Comparison of ENCODE assay signal across 11 mouse cellular contexts in genomic region chr17:75349109-75349508, GRCm38 (mm10).
DNase-seq lines count a peak whose midpoint lies in the region; ATAC-seq lines count a peak whose summit lies in the region.
"Had no signal": no experiment of that assay in that cellular context is flagged by ENCODE, and none has a peak within 500 bp of the region (broad histone marks: within the 10 kb centered on the region; RNA-seq: fewer than 3 reads in every experiment).

No protein-coding gene starts in this region.

- no peaks in the 10 kb centered on the region for H3K4me1 ChIP-seq in embryonic facial prominence, embryonic 14.5 days (ENCODE audit: control insufficient read depth, insufficient read depth, low read length)
- H3K4me1 ChIP-seq in embryonic facial prominence, embryonic 10.5 days, result no peaks in the 10 kb centered on the region
- no peaks in the 10 kb centered on the region for H3K4me1 ChIP-seq in kidney, embryonic 16.5 days (ENCODE audit: insufficient read depth, low read length)
- H3K4me1 ChIP-seq: forebrain, embryonic 12.5 days; midbrain, embryonic 12.5 days had no signal

- peak; percentile 26 for DNase-seq in embryonic facial prominence, embryonic 14.5 days (ENCODE audit: low spot score)
- no peak for DNase-seq in embryonic facial prominence, embryonic 10.5 days (ENCODE audit: low spot score)
- peak; percentile 68 for DNase-seq in brain, adult 2 months (ENCODE audit: low read depth, low spot score)
- peak; percentile 29 for DNase-seq in lung, postnatal 14 days
- no peak for DNase-seq in embryo, embryonic 10.5 days (ENCODE audit: low spot score)
- DNase-seq in yolk sac, embryonic 10.5 days (ENCODE audit: low spot score), result no peak
- DNase-seq: kidney, adult 8-10 months had no signal

- H3K4me2 ChIP-seq in embryonic facial prominence, embryonic 14.5 days (ENCODE audit: low read depth, low read length), result no peak overlapping the region
- H3K4me2 ChIP-seq in kidney, embryonic 16.5 days (replicated peaks; ENCODE audit: low read depth, low read length), result no peak overlapping the region
- H3K4me2 ChIP-seq: forebrain, embryonic 12.5 days; midbrain, embryonic 12.5 days had no signal

- H3K9me3 ChIP-seq in embryonic facial prominence, embryonic 14.5 days (ENCODE audit: control insufficient read depth, low read length), result no peaks in the 10 kb centered on the region; the same call in 1 of the 2 replicates
- H3K9me3 ChIP-seq in embryonic facial prominence, embryonic 10.5 days, result peaks cover 5% of the 10 kb centered on the region; the same call in 1 of the 2 replicates
- H3K9me3 ChIP-seq in kidney, embryonic 16.5 days (ENCODE audit: low read length), result no peaks in the 10 kb centered on the region
- H3K9me3 ChIP-seq: forebrain, embryonic 12.5 days; midbrain, embryonic 12.5 days had no signal

- no peak overlapping the region for H3K4me3 ChIP-seq in embryonic facial prominence, embryonic 14.5 days (ENCODE audit: low read depth, low read length)
- no peak overlapping the region for H3K4me3 ChIP-seq in embryonic facial prominence, embryonic 10.5 days
- H3K4me3 ChIP-seq in kidney, embryonic 16.5 days (ENCODE audit: low read length), result no peak overlapping the region
- H3K4me3 ChIP-seq: forebrain, embryonic 12.5 days; midbrain, embryonic 12.5 days had no signal

- WGBS in embryonic facial prominence, embryonic 14.5 days, result 76% methylated on average over 8 of the region's 8 CpGs
- WGBS in embryonic facial prominence, embryonic 10.5 days, result 93% methylated on average over 8 of the region's 8 CpGs
- 92% methylated on average over 8 of the region's 8 CpGs for WGBS in kidney, embryonic 16.5 days

- H3K27me3 ChIP-seq in embryonic facial prominence, embryonic 14.5 days (replicated peaks; ENCODE audit: control insufficient read depth, insufficient read depth, low read length), result no peaks in the 10 kb centered on the region
- no peaks in the 10 kb centered on the region for H3K27me3 ChIP-seq in embryonic facial prominence, embryonic 10.5 days (replicated peaks; ENCODE audit: low read depth, poor library complexity, severe bottlenecking)
- H3K27me3 ChIP-seq in kidney, embryonic 16.5 days (ENCODE audit: insufficient read depth, low read length), result no peaks in the 10 kb centered on the region
- H3K27me3 ChIP-seq: forebrain, embryonic 12.5 days; midbrain, embryonic 12.5 days had no signal

- H3K27ac ChIP-seq in embryonic facial prominence, embryonic 14.5 days (replicated peaks; ENCODE audit: low read depth, low read length), result no peak overlapping the region
- no peak overlapping the region for H3K27ac ChIP-seq in embryonic facial prominence, embryonic 10.5 days (replicated peaks)
- H3K27ac ChIP-seq in kidney, embryonic 16.5 days (ENCODE audit: low read length), result no peak overlapping the region
- H3K27ac ChIP-seq: forebrain, embryonic 12.5 days; midbrain, embryonic 12.5 days had no signal

- no peak overlapping the region for H3K9ac ChIP-seq in embryonic facial prominence, embryonic 14.5 days (ENCODE audit: low read depth, low read length)
- no peak overlapping the region for H3K9ac ChIP-seq in kidney, embryonic 16.5 days (replicated peaks; ENCODE audit: low read length)
- H3K9ac ChIP-seq: forebrain, embryonic 12.5 days; midbrain, embryonic 12.5 days had no signal

- no peak for ATAC-seq in embryonic facial prominence, embryonic 14.5 days (ENCODE audit: low read depth)
- peak; percentile 54 to 68; a peak in 3 of 4 replicates for ATAC-seq in hematopoietic stem cell, adult 5-6 weeks (replicated peaks in 1 of 2; ENCODE audit: insufficient read depth in 1 of 2, low FRiP score in 2 of 2, low TSS enrichment in 1 of 2, low read depth in 1 of 2, poor library complexity in 2 of 2, severe bottlenecking in 2 of 2)
- no peak for ATAC-seq in kidney, embryonic 16.5 days (ENCODE audit: low FRiP score, low TSS enrichment)

- H3K36me3 ChIP-seq in embryonic facial prominence, embryonic 14.5 days (ENCODE audit: control insufficient read depth, insufficient read depth, low read length), result peaks cover 11% of the 10 kb centered on the region; the same call in 1 of the 2 replicates
- 0 out of 2 replicates have a peak, but pooled peaks cover 3% of the 10 kb centered on the region for H3K36me3 ChIP-seq in embryonic facial prominence, embryonic 10.5 days (replicated peaks)
- H3K36me3 ChIP-seq in kidney, embryonic 16.5 days (ENCODE audit: insufficient read depth, low read length), result peaks cover 20% of the 10 kb centered on the region
- H3K36me3 ChIP-seq: forebrain, embryonic 12.5 days; midbrain, embryonic 12.5 days had no signal

Comparison
In these comparisons a context has a peak if more than half of its experiments do, and no peak if none do; other contexts are left out.
1. DNase-seq: peak in embryonic facial prominence, embryonic 14.5 days (single experiment), brain, adult 2 months (single experiment) and lung, postnatal 14 days (single experiment); none in embryonic facial prominence, embryonic 10.5 days (single experiment), embryo, embryonic 10.5 days (single experiment) and yolk sac, embryonic 10.5 days (single experiment).
2. ATAC-seq: peak in hematopoietic stem cell, adult 5-6 weeks (2 of 2); none in embryonic facial prominence, embryonic 14.5 days (single experiment) and kidney, embryonic 16.5 days (single experiment).